Mouse (Mus musculus): Measurements from ENCODE around the gene Cldn5.
A peak's percentile ranks its signal among the peaks of the same experiment; 100 is the strongest.

Cldn5 gene

GRCm38 (mm10) chr16:18785485-18785884, 8.8 kb downstream of the Cldn5 start:
- no peak for DNase-seq (ENCODE audit: low read depth)

GRCm38 (mm10) chr16:18786652-18787051, 10.0 kb downstream of the Cldn5 start:
- DNase-seq (ENCODE audit: low read depth) = no peak

- DNase-seq (ENCODE audit: low read depth) = no peak
Observed at GRCm38 (mm10) chr16:18788627-18789406, 12.2 kb downstream of the Cldn5 start.

GRCm38 (mm10) chr16:18795223-18795899, 18.7 kb downstream of the Cldn5 start:
- DNase-seq (ENCODE audit: low read depth) = no peak

- DNase-seq (ENCODE audit: low read depth) = no peak
Observed at GRCm38 (mm10) chr16:18796645-18797044, 20.0 kb downstream of the Cldn5 start.

GRCm38 (mm10) chr16:18798151-18798550, 21.5 kb downstream of the Cldn5 start:
- no peak for DNase-seq (ENCODE audit: low read depth)

GRCm38 (mm10) chr16:18798841-18799240, 22.2 kb downstream of the Cldn5 start:
- peak; percentile 17 for DNase-seq (ENCODE audit: low read depth)

GRCm38 (mm10) chr16:18805746-18806145, 29.1 kb downstream of the Cldn5 start:
- no peak for DNase-seq (ENCODE audit: low read depth)

- DNase-seq (ENCODE audit: low read depth) = no peak
Observed at GRCm38 (mm10) chr16:18809001-18809400, 32.4 kb downstream of the Cldn5 start.

- DNase-seq (ENCODE audit: low read depth) = no peak
Observed at GRCm38 (mm10) chr16:18811032-18811431, 34.4 kb downstream of the Cldn5 start.

GRCm38 (mm10) chr16:18811468-18812384, 35.1 kb downstream of the Cldn5 start, which contains the start of the genes Ufd1 and Cdc45:
TSS of gene Ufd1 (plus strand) at chr16:18811779.
TSS of gene Cdc45 (minus strand) at chr16:18811987.
- peak; percentile 97 for DNase-seq (ENCODE audit: low read depth)

GRCm38 (mm10) chr16:18812385-18812910, 35.8 kb downstream of the Cldn5 start:
- no peak for DNase-seq (ENCODE audit: low read depth)

- no peak for DNase-seq (ENCODE audit: low read depth)
Observed at GRCm38 (mm10) chr16:18822356-18822755, 45.7 kb downstream of the Cldn5 start.

- no peak for DNase-seq (ENCODE audit: low read depth)
Observed at GRCm38 (mm10) chr16:18822925-18823324, 46.3 kb downstream of the Cldn5 start.
